Mouse (Mus musculus) thymus, postnatal 4 days (tissue): ENCODE results near the gene Tex46.
A peak's percentile ranks its signal among the peaks of the same experiment; 100 is the strongest.

Source experiments
- DNase-seq: peaks from one replicate; pipeline ENCODE4 v3.0.0; 2021

The Tex46 gene

GRCm38 (mm10) chr4:136635995-136636394, 25.8 kb downstream of the Tex46 start:
- no peak for DNase-seq

- DNase-seq, result no peak
Observed at GRCm38 (mm10) chr4:136636511-136636910, 26.3 kb downstream of the Tex46 start.

- DNase-seq, result no peak
Observed at GRCm38 (mm10) chr4:136636983-136637562, 26.8 kb downstream of the Tex46 start.

- peak; percentile 80 for DNase-seq
Observed at GRCm38 (mm10) chr4:136637563-136638229, 27.5 kb downstream of the Tex46 start.

- DNase-seq, result no peak
Observed at GRCm38 (mm10) chr4:136638230-136638750, 28.1 kb downstream of the Tex46 start.

GRCm38 (mm10) chr4:136638890-136639289, 28.7 kb downstream of the Tex46 start:
- DNase-seq, result no peak

- peak; percentile 93 for DNase-seq
Observed at GRCm38 (mm10) chr4:136648922-136649479, 38.8 kb downstream of the Tex46 start.

- DNase-seq, result no peak
Observed at GRCm38 (mm10) chr4:136649480-136650196, 39.4 kb downstream of the Tex46 start.

- no peak for DNase-seq
Observed at GRCm38 (mm10) chr4:136650261-136650660, 40.0 kb downstream of the Tex46 start.

- DNase-seq, result peak; percentile 72
Observed at GRCm38 (mm10) chr4:136651357-136651811, 41.1 kb downstream of the Tex46 start.

- no peak for DNase-seq
Observed at GRCm38 (mm10) chr4:136651882-136652527, 41.8 kb downstream of the Tex46 start.

- no peak for DNase-seq
Observed at GRCm38 (mm10) chr4:136652528-136652910, 42.3 kb downstream of the Tex46 start.

GRCm38 (mm10) chr4:136653019-136653418, 42.8 kb downstream of the Tex46 start:
- no peak for DNase-seq

- DNase-seq, result no peak
Observed at GRCm38 (mm10) chr4:136653692-136654234, 43.5 kb downstream of the Tex46 start.

GRCm38 (mm10) chr4:136657914-136658313, 47.7 kb downstream of the Tex46 start:
- DNase-seq, result no peak
